Mouse (Mus musculus) cortical plate, adult 2 months (tissue): ENCODE measurements around the gene Kcng4.

Experiments
- CTCF ChIP-seq: fragments of 200-500 bp; IDR thresholded peaks from 2 replicates; pipeline ENCODE4 v1.5.1; 2011; ENCODE audit warnings: mild to moderate bottlenecking, control low read depth, low read length; ENCODE audit not compliant: insufficient read depth; ENCODE audit errors: extremely low read depth
- POLR2A ChIP-seq: fragments of 200-500 bp; IDR thresholded peaks from 2 replicates; pipeline ENCODE4 v1.6.1; 2011; ENCODE audit warnings: mild to moderate bottlenecking, low read length, control low read depth; ENCODE audit not compliant: insufficient read depth; ENCODE audit errors: extremely low read depth

- TF ChIP-seq CTCF: no peak
- no peak for TF ChIP-seq POLR2A
Measured at GRCm38 (mm10) chr8:119604398-119604803, 31.1 kb downstream of the Kcng4 start.
